Mouse (Mus musculus) granulocyte monocyte progenitor cell, adult 5-6 weeks (primary cell): Measurements from ENCODE around the gene Olfr994. TPM values are rescaled to one million over a fixed set of nuclear protein-coding genes. Genes with fewer than 3 reads are reported as not detected.

Experiments
- ATAC-seq: replicated peaks from 2 replicates; pipeline ENCODE4 v1.8.0; 2016; ENCODE audit warnings: mild to moderate bottlenecking, moderate TSS enrichment, inconsistent platforms; ENCODE audit not compliant: poor library complexity, severe bottlenecking
- total RNA-seq, 2 experiments: library from RNA; stranded (forward) in 1 of 2; stranded (reverse) in 1 of 2; fragments of 200-712, 200-1000 nt in 1 of 2; fragments of >200 nt in 1 of 2; fragmentation: Nextera tagmentation in 1 of 2; gene quantifications; 2 replicates each; pipeline ENCODE4 v1.2.3; 2014 to 2017

The Olfr994 gene
- total RNA-seq (2014; fragmentation: Nextera tagmentation) (not detected in 2 replicates), total RNA-seq (2017) (not detected in 2 replicates)

GRCm38 (mm10) chr2:85436351-85436750 is at the start of gene Olfr994:
Gene Olfr994 (minus strand): TSS chr2:85436451.
- no peak for ATAC-seq

- ATAC-seq: no peak
Measured at GRCm38 (mm10) chr2:85466801-85467325, 30.6 kb upstream of the Olfr994 start.

GRCm38 (mm10) chr2:85443539-85443938 is 7.3 kb upstream of the Olfr994 start, which contains the start of gene Olfr995:
Gene Olfr995 (minus strand): TSS chr2:85443639.
- no peak for ATAC-seq

- ATAC-seq: no peak
Measured at GRCm38 (mm10) chr2:85442546-85442945, 6.3 kb upstream of the Olfr994 start.

DNA sequence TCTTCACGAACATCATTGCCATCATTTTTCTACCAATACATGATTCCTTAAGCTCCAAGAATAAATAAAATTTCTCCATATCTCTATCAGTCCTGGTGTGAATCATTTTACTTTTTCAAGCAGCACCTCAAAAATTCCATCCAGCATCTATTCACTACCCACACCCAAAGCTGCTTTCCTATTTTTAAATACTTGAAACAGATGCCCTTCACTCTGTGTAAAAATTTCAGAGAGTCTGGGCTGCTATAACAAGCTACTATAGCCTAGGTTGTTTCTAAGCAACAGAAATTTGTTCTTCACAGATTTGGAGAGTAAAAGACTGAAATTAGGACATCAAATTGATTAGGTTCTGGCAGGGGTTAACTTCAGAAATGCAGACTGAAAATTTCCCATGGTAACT is 10.4 kb downstream of the Olfr994 start:
- ATAC-seq: no peak

DNA sequence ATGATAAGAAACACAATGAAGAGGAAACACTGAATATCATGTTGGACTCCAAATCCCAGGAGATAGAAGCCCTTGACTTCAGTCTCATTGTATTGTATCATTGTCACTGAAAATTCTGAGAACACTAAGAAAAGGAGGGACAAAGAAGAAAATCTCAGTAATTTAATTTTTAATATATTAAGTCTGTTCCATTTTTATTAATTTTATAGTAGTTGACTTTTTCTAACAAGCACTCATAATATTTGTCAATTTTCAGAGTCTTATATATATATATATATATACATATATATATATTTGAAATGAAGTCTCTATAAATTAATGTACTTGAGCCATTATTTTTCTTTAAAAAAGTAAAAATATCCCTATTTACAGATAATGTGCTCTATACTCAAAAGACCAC is 21.5 kb downstream of the Olfr994 start, which contains the start of gene Olfr993:
Gene Olfr993, minus strand, starts transcription at position 101 of the 400 bp plus-strand sequence.
- no peak for ATAC-seq

DNA sequence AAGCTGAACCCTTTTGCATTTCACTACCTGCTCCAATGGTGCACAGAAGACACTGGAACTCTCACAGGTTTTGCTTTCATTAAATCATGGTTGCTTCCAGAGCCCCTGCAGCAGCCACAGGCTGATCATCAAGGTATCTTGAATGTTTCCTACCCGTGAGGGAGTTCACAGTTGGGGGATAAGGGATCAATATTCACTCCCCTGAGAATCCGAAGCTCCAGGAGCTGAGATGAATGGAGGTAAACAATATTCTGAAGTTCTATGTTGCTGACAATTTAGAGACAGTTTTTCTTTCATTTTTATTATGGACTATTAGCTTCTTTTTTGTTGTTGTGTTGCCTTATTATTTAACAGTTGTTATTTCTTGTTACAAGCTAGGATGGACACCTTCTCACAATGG is 26.9 kb downstream of the Olfr994 start, which contains the start of gene Olfr992:
Gene Olfr992, minus strand, starts transcription at position 101 of the 400 bp plus-strand sequence.
- no peak for ATAC-seq

Other genes starting within 250 kb of the Olfr994 start
- gene Lrrc55, start 239.3 kb downstream of the Olfr994 start, total RNA-seq (2014; fragmentation: Nextera tagmentation): not detected in 2 replicates
- gene Lrrc55, start 239.3 kb downstream of the Olfr994 start, total RNA-seq (2017): not detected in 2 replicates
- gene Olfr987, start 97.1 kb downstream of the Olfr994 start, total RNA-seq (2014; fragmentation: Nextera tagmentation): not detected in 2 replicates
- gene Olfr987, start 97.1 kb downstream of the Olfr994 start, total RNA-seq (2017): not detected in 2 replicates
- gene Olfr988, start 73.2 kb downstream of the Olfr994 start, total RNA-seq (2014; fragmentation: Nextera tagmentation): not detected in 2 replicates
- gene Olfr988, start 73.2 kb downstream of the Olfr994 start, total RNA-seq (2017): not detected in 2 replicates
- gene Olfr992, start 27.0 kb downstream of the Olfr994 start, total RNA-seq (2014; fragmentation: Nextera tagmentation): not detected in 2 replicates
- gene Olfr992, start 27.0 kb downstream of the Olfr994 start, total RNA-seq (2017): not detected in 2 replicates
- not detected in 2 replicates for gene Olfr993, start 21.6 kb downstream of the Olfr994 start, total RNA-seq (2014; fragmentation: Nextera tagmentation)
- gene Olfr993, start 21.6 kb downstream of the Olfr994 start, total RNA-seq (2017): not detected in 2 replicates
- gene Olfr995, start 7.2 kb upstream of the Olfr994 start, total RNA-seq (2014; fragmentation: Nextera tagmentation): not detected in 2 replicates
- not detected in 2 replicates for gene Olfr995, start 7.2 kb upstream of the Olfr994 start, total RNA-seq (2017)
- gene 4833423E24Rik, start 82.6 kb upstream of the Olfr994 start, total RNA-seq (2014; fragmentation: Nextera tagmentation): not detected in 2 replicates
- gene 4833423E24Rik, start 82.6 kb upstream of the Olfr994 start, total RNA-seq (2017): not detected in 2 replicates
- gene Olfr996, start 142.8 kb upstream of the Olfr994 start, total RNA-seq (2014; fragmentation: Nextera tagmentation): not detected in 2 replicates
- not detected in 2 replicates for gene Olfr996, start 142.8 kb upstream of the Olfr994 start, total RNA-seq (2017)
- gene Olfr998, start 152.5 kb upstream of the Olfr994 start, total RNA-seq (2014; fragmentation: Nextera tagmentation): not detected in 2 replicates
- gene Olfr998, start 152.5 kb upstream of the Olfr994 start, total RNA-seq (2017): not detected in 2 replicates
- gene Olfr1000, start 175.5 kb upstream of the Olfr994 start, total RNA-seq (2014; fragmentation: Nextera tagmentation): not detected in 2 replicates
- gene Olfr1000, start 175.5 kb upstream of the Olfr994 start, total RNA-seq (2017): not detected in 2 replicates
- gene Olfr1002, start 214.3 kb upstream of the Olfr994 start, total RNA-seq (2014; fragmentation: Nextera tagmentation): not detected in 2 replicates
- gene Olfr1002, start 214.3 kb upstream of the Olfr994 start, total RNA-seq (2017): not detected in 2 replicates
- gene Olfr154, start 228.0 kb upstream of the Olfr994 start, total RNA-seq (2014; fragmentation: Nextera tagmentation): not detected in 2 replicates
- gene Olfr154, start 228.0 kb upstream of the Olfr994 start, total RNA-seq (2017): not detected in 2 replicates
- not detected in 2 replicates for gene Olfr1006, start 242.3 kb upstream of the Olfr994 start, total RNA-seq (2014; fragmentation: Nextera tagmentation)
- not detected in 2 replicates for gene Olfr1006, start 242.3 kb upstream of the Olfr994 start, total RNA-seq (2017)